12 mouse cellular contexts compared by ENCODE assay signal in the genomic region with DNA sequence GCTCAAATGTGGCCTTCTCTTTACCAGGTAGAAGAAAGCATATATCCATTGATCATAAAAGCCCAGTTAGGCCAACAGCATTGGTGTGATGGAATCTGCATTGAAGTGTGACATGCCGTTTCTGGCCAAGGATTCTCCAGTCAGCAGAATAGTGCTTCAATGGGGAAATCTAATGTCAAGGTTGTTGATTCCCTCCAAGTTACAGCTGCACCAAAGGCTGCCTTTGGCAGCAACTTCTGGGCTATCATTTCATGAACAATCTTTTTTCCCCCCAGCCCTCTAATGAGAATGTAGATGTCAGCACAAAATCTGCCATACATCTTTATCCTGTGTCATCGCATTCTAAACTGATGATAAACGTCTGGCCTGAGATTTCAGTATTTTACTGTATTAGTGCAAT.
"Had no signal": no experiment of that assay in that cellular context is flagged by ENCODE, and none has a peak within 500 bp of the region (broad histone marks: within the 10 kb centered on the region; RNA-seq: fewer than 3 reads in every experiment).

No protein-coding gene starts in this region.

- DNase-seq: gastrocnemius, adult 2 months; gastrocnemius, postnatal 10 days; gastrocnemius, postnatal 25 days; heart, adult 18-20 months; heart, postnatal 10 days; heart, postnatal 4 days; kidney, adult 18-20 months; kidney, adult 8-10 months; kidney, postnatal 10 days; kidney, postnatal 25 days; kidney, postnatal 4 days; left cerebral cortex, postnatal 4 days had no signal
